Mouse (Mus musculus) neural tube, embryonic 11.5 days (tissue): ENCODE results near the gene Ankrd52. TPM values are rescaled to one million over a fixed set of nuclear protein-coding genes. Genes with fewer than 3 reads are reported as not detected.

Experiments used
- ATAC-seq: fragments of 200-750 bp; cut with Nextera tagmentation; 2 replicates; pipeline ENCODE4 v1.8.0; 2017; ENCODE audit warnings: moderate number of reproducible peaks, mild to moderate bottlenecking, moderate TSS enrichment, moderate library complexity; ENCODE audit not compliant: insufficient read depth, low FRiP score, low TSS enrichment
- DNase-seq: peaks from one replicate; pipeline ENCODE4 v3.0.0-alpha.2; 2015; ENCODE audit warnings: low spot score
- H3K27ac ChIP-seq: fragments of 300-500 bp; sonication (generic); 2 replicates; pipeline ENCODE4 v1.5.1; 2014; ENCODE audit warnings: low read depth, mild to moderate bottlenecking, low read length
- H3K27me3 ChIP-seq: fragments of 300-500 bp; sonication (generic); 2 replicates; pipeline ENCODE4 v1.6.1; 2014; ENCODE audit warnings: mild to moderate bottlenecking, low read length, mixed read lengths; ENCODE audit not compliant: control insufficient read depth, insufficient read depth
- H3K36me3 ChIP-seq: fragments of 300-500 bp; sonication (generic); 2 replicates; pipeline ENCODE4 v1.6.1; 2014; ENCODE audit warnings: mild to moderate bottlenecking, low read length, moderate library complexity, mixed read lengths; ENCODE audit not compliant: control insufficient read depth, insufficient read depth
- H3K4me1 ChIP-seq: fragments of 300-500 bp; sonication (generic); 2 replicates; pipeline ENCODE4 v1.6.1; 2014; ENCODE audit warnings: low read length, mixed read lengths; ENCODE audit not compliant: control insufficient read depth, insufficient read depth
- H3K4me2 ChIP-seq: fragments of 300-500 bp; sonication (generic); 2 replicates; pipeline ENCODE4 v1.6.1; 2014; ENCODE audit warnings: low read depth, mild to moderate bottlenecking, moderate library complexity
- H3K4me3 ChIP-seq: fragments of 300-500 bp; sonication (generic); 2 replicates; pipeline ENCODE4 v1.5.1; 2014; ENCODE audit warnings: low read depth, low read length
- H3K9ac ChIP-seq: fragments of 300-500 bp; sonication (generic); 2 replicates; pipeline ENCODE4 v1.6.1; 2014; ENCODE audit warnings: mild to moderate bottlenecking, low read length
- H3K9me3 ChIP-seq: fragments of 300-500 bp; sonication (generic); 2 replicates; pipeline ENCODE4 v1.6.1; 2016; ENCODE audit warnings: low read length; ENCODE audit not compliant: control insufficient read depth
- WGBS: fragments of 180-500 bp; shearing (Covaris S2); extraction: QIAGEN DNeasy Blood & Tissue Kit; methylation state at CpG from one replicate; pipeline ENCODE4 v1.1.7; 2014; 5-methylcytosine and 5-hydroxymethylcytosine counted together
- microRNA-seq: library from miRNA; unstranded; fragments of <30 nt; microRNA quantifications from one replicate; pipeline ENCODE4, GENCODE M21; 2016
- polyA plus RNA-seq: library from polyadenylated mRNA; unstranded; fragments of >200 nt; fragmentation: Nextera tagmentation; extraction: Ambion mirVana; gene quantifications from 2 replicates; pipeline ENCODE4 v1.2.1, GENCODE M21; 2014

Gene Ankrd52
- polyA plus RNA-seq, 1 experiment from 2014 or later, result 9.5 TPM

- DNase-seq (no peak), ATAC-seq (no peak)
- Histone ChIP-seq H3K27ac (no peak overlapping the region), H3K9ac (no peak overlapping the region), H3K4me3 (no peak overlapping the region), H3K4me1 (no peaks in the 10 kb centered on the region), H3K27me3 (no peaks in the 10 kb centered on the region), H3K9me3 (no peaks in the 10 kb centered on the region), H3K4me2 (no peak overlapping the region), H3K36me3 (no peaks in the 10 kb centered on the region)
- 87% methylated on average over 4 of the region's 4 CpGs for WGBS
Measured at GRCm38 (mm10) chr10:128445407-128445806, 68.5 kb downstream of the Ankrd52 start.

GRCm38 (mm10) chr10:128451014-128451413, 74.1 kb downstream of the Ankrd52 start:
- Histone ChIP-seq H3K4me2 (no peak overlapping the region), H3K36me3 (no peaks in the 10 kb centered on the region), H3K9ac (no peak overlapping the region), H3K4me3 (no peak overlapping the region), H3K9me3 (no peaks in the 10 kb centered on the region), H3K4me1 (no peaks in the 10 kb centered on the region), H3K27me3 (no peaks in the 10 kb centered on the region), H3K27ac (no peak overlapping the region)
- DNase-seq, result no peak
- WGBS, result 81% methylated on average over 6 of the region's 6 CpGs
- ATAC-seq, result no peak

- H3K4me1 ChIP-seq, result no peaks in the 10 kb centered on the region
- WGBS, result 78% methylated on average over 3 of the region's 3 CpGs
Measured at GRCm38 (mm10) chr10:128454471-128454870, 77.6 kb downstream of the Ankrd52 start.

GRCm38 (mm10) chr10:128455280-128455679, 78.4 kb downstream of the Ankrd52 start:
- Histone ChIP-seq H3K9ac (no peak overlapping the region), H3K4me3 (no peak overlapping the region), H3K9me3 (no peaks in the 10 kb centered on the region), H3K36me3 (no peaks in the 10 kb centered on the region), H3K27ac (no peak overlapping the region), H3K4me1 (peaks cover 2% of the 10 kb centered on the region), H3K4me2 (0 out of 2 replicates have a peak overlapping the region, but pooled peaks have one; percentile 10), H3K27me3 (no peaks in the 10 kb centered on the region)
- DNase-seq (peak; percentile 74), ATAC-seq (no peak)
- 5% methylated on average over 6 of the region's 6 CpGs for WGBS

More at GRCm38 (mm10) chr10:128454471-128454870, 77.6 kb downstream of the Ankrd52 start:
- DNase-seq (no peak), ATAC-seq (no peak)
- Histone ChIP-seq H3K4me2 (no peak overlapping the region), H3K36me3 (no peaks in the 10 kb centered on the region), H3K27me3 (no peaks in the 10 kb centered on the region), H3K9ac (no peak overlapping the region), H3K9me3 (no peaks in the 10 kb centered on the region), H3K4me3 (no peak overlapping the region), H3K27ac (no peak overlapping the region)

- Histone ChIP-seq H3K4me3 (no peak overlapping the region), H3K4me2 (no peak overlapping the region), H3K27me3 (no peaks in the 10 kb centered on the region), H3K27ac (no peak overlapping the region), H3K9me3 (no peaks in the 10 kb centered on the region), H3K4me1 (peaks cover 10% of the 10 kb centered on the region), H3K36me3 (peaks cover 6% of the 10 kb centered on the region; the same call in 1 of the 2 replicates), H3K9ac (no peak overlapping the region)
- 90% methylated on average over 6 of the region's 6 CpGs for WGBS
- DNase-seq (no peak), ATAC-seq (no peak)
Measured at GRCm38 (mm10) chr10:128457676-128458075, 80.8 kb downstream of the Ankrd52 start.

Small RNA genes lying within 50 kb of the gene (microRNA-seq; reads per million reads assigned to microRNA genes)
- gene Gm25361 (not detected), gene Gm26308 (not detected), gene Mir6914 (0.78 reads per million), gene Mir6915 (not detected), gene Mir8105 (not detected)

Other genes starting within 250 kb of the Ankrd52 start
- gene Rbms2, start 196.8 kb upstream of the Ankrd52 start, polyA plus RNA-seq, result 17.9 and 19.9 TPM in 2 replicates
- gene Gls2, start 182.7 kb upstream of the Ankrd52 start, polyA plus RNA-seq, result 1.2 and 1.5 TPM in 2 replicates
- gene Spryd4, start 165.3 kb upstream of the Ankrd52 start, polyA plus RNA-seq, result 26.2 and 28.0 TPM in 2 replicates
- gene Mip, start 151.3 kb upstream of the Ankrd52 start, polyA plus RNA-seq, result not detected in 2 replicates
- gene Timeless, start 145.1 kb upstream of the Ankrd52 start, polyA plus RNA-seq, result 58.7 and 61.2 TPM in 2 replicates
- 0.99 TPM in 1 of 2 replicates, not detected in the other for gene Apon, start 123.0 kb upstream of the Ankrd52 start, polyA plus RNA-seq
- not detected in 2 replicates for gene Apof, start 108.4 kb upstream of the Ankrd52 start, polyA plus RNA-seq
- gene Stat2, start 106.6 kb upstream of the Ankrd52 start, polyA plus RNA-seq, result 15.2 and 17.2 TPM in 2 replicates
- gene Il23a, start 78.4 kb upstream of the Ankrd52 start, polyA plus RNA-seq, result not detected in 2 replicates
- gene Pan2, start 73.8 kb upstream of the Ankrd52 start, polyA plus RNA-seq, result 33.3 and 35.2 TPM in 2 replicates
- 248 and 261 TPM in 2 replicates for gene Cnpy2, start 54.7 kb upstream of the Ankrd52 start, polyA plus RNA-seq
- 266 and 284 TPM in 2 replicates for gene Cs, start 39.4 kb upstream of the Ankrd52 start, polyA plus RNA-seq
- 19.0 and 24.1 TPM in 2 replicates for gene Coq10a, start 8.1 kb upstream of the Ankrd52 start, polyA plus RNA-seq
- not detected in 2 replicates for gene Slc39a5, start 24.1 kb downstream of the Ankrd52 start, polyA plus RNA-seq
- gene Nabp2, start 34.4 kb downstream of the Ankrd52 start, polyA plus RNA-seq, result 115 and 127 TPM in 2 replicates
- gene Rnf41, start 34.5 kb downstream of the Ankrd52 start, polyA plus RNA-seq, result 43.5 and 46.8 TPM in 2 replicates
- 124 and 125 TPM in 2 replicates for gene Smarcc2, start 82.1 kb downstream of the Ankrd52 start, polyA plus RNA-seq
- gene Myl6, start 117.0 kb downstream of the Ankrd52 start, polyA plus RNA-seq, result 776 and 804 TPM in 2 replicates
- 2.4 and 3.5 TPM in 2 replicates for gene Myl6b, start 121.6 kb downstream of the Ankrd52 start, polyA plus RNA-seq
- 27.3 and 34.1 TPM in 2 replicates for gene Esyt1, start 148.8 kb downstream of the Ankrd52 start, polyA plus RNA-seq
- gene Zc3h10, start 170.7 kb downstream of the Ankrd52 start, polyA plus RNA-seq, result 16.6 and 18.3 TPM in 2 replicates
- gene Rpl41, start 172.2 kb downstream of the Ankrd52 start, polyA plus RNA-seq, result 3,132 and 3,213 TPM in 2 replicates
- 245 and 251 TPM in 2 replicates for gene Pa2g4, start 188.9 kb downstream of the Ankrd52 start, polyA plus RNA-seq
- 14.4 and 17.3 TPM in 2 replicates for gene Erbb3, start 212.5 kb downstream of the Ankrd52 start, polyA plus RNA-seq
- 626 and 686 TPM in 2 replicates for gene Rps26, start 249.6 kb downstream of the Ankrd52 start, polyA plus RNA-seq